Mouse (Mus musculus) hindbrain, embryonic 14.5 days (tissue): ENCODE results near the gene Pde4a. TPM values are rescaled to one million over a fixed set of nuclear protein-coding genes. Genes with fewer than 3 reads are reported as not detected.

ENCODE experiments used
- ATAC-seq: fragments of 200-750 bp; cut with Nextera tagmentation; 2 replicates; pipeline ENCODE4 v1.8.0; 2017; ENCODE audit warnings: moderate number of reproducible peaks, mild to moderate bottlenecking, moderate TSS enrichment, moderate library complexity; ENCODE audit not compliant: low FRiP score
- DNase-seq: peaks from one replicate; pipeline ENCODE4 v3.0.0-alpha.2; 2015; ENCODE audit warnings: low spot score
- H3K27ac ChIP-seq: fragments of 300-500 bp; sonication (generic); 2 replicates; pipeline ENCODE4 v1.5.1; 2014; ENCODE audit warnings: mild to moderate bottlenecking, moderate library complexity
- H3K27me3 ChIP-seq: fragments of 300-500 bp; sonication (generic); 2 replicates; pipeline ENCODE4 v1.6.1; 2014; ENCODE audit warnings: mild to moderate bottlenecking, low read length, mixed read lengths; ENCODE audit not compliant: control insufficient read depth, insufficient read depth
- H3K36me3 ChIP-seq: fragments of 300-500 bp; sonication (generic); replicated peaks from 2 replicates; pipeline ENCODE4 v1.6.1; 2014; ENCODE audit not compliant: control insufficient read depth, insufficient read depth
- H3K4me1 ChIP-seq: fragments of 300-500 bp; sonication (generic); replicated peaks from 2 replicates; pipeline ENCODE4 v1.6.1; 2014; ENCODE audit warnings: antibody characterized with exemption, low read length, mixed read lengths; ENCODE audit not compliant: control insufficient read depth, insufficient read depth
- H3K4me2 ChIP-seq: fragments of 300-500 bp; sonication (generic); replicated peaks from 2 replicates; pipeline ENCODE4 v1.6.1; 2014; ENCODE audit warnings: mild to moderate bottlenecking, moderate library complexity
- H3K4me3 ChIP-seq: fragments of 300-500 bp; sonication (generic); replicated peaks from 2 replicates; pipeline ENCODE4 v1.5.1; 2014; ENCODE audit warnings: mild to moderate bottlenecking, low read length
- H3K9ac ChIP-seq: fragments of 300-500 bp; sonication (generic); 2 replicates; pipeline ENCODE4 v1.6.1; 2014
- H3K9me3 ChIP-seq: fragments of 300-500 bp; sonication (generic); 2 replicates; pipeline ENCODE4 v1.6.1; 2016; ENCODE audit warnings: low read length; ENCODE audit not compliant: control insufficient read depth
- WGBS: fragments of 180-500 bp; shearing (Covaris S2); extraction: QIAGEN DNeasy Blood & Tissue Kit; methylation state at CpG from one replicate; pipeline ENCODE4 v1.1.7; 2014; 5-methylcytosine and 5-hydroxymethylcytosine counted together
- polyA plus RNA-seq: library from polyadenylated mRNA; unstranded; fragments of >200 nt; fragmentation: Nextera tagmentation; extraction: Ambion mirVana; gene quantifications from 2 replicates; pipeline ENCODE4 v1.2.1, GENCODE M21; 2014

Gene Pde4a
- polyA plus RNA-seq, 1 experiment from 2014 or later, result 28.8 TPM

DNA sequence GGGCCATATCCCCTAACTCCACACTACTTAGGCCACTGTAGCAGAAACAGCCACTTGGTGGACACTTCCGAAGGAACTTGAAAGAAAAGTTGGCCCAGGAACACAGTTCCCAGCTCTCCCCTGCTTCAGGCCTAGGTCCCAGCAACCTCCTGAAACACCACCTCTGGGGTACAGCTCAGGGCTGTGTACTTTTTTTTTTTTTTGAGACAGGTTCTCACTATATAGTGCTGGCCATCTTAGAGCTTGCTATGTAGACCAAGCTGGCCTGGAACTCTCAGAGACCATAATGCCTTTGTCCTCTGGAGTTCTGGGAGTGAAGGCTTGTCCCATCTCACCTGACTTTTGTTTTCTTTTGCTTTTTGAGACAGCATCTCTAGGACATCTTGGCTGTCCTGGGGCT is 3.6 kb downstream of the Pde4a start:
- Histone ChIP-seq H3K4me1 (peaks cover 13% of the 10 kb centered on the region), H3K27ac (no peak overlapping the region), H3K9ac (no peak overlapping the region), H3K9me3 (no peaks in the 10 kb centered on the region), H3K36me3 (no peaks in the 10 kb centered on the region), H3K4me2 (no peak overlapping the region), H3K4me3 (no peak overlapping the region), H3K27me3 (peaks cover 40% of the 10 kb centered on the region)
- no peak for ATAC-seq
- DNase-seq, result no peak
- 40% methylated on average over 1 of the region's 1 CpGs for WGBS

DNA sequence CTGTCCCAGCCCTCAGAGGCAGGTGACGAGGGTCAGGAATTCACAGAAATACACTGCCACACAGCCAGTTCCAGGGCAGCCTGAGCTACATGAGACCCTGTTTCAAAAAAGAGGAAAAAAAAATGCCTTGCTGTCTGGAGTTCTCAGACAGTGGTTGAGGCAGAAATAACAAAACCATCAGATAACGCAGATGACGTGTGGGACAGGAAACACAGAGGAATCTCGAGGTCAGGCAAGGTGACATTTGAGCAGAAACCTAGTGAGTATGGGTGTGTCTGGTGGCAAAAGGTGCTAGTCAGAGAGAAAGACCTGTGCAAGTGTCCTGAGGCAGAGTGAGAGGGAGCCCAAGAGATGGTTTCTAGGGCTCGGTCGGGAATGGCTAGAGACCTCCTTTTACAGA is 6.8 kb downstream of the Pde4a start:
- Histone ChIP-seq H3K27ac (no peak overlapping the region), H3K4me2 (no peak overlapping the region), H3K36me3 (no peaks in the 10 kb centered on the region), H3K9ac (no peak overlapping the region), H3K27me3 (peaks cover 8% of the 10 kb centered on the region; the same call in 1 of the 2 replicates), H3K9me3 (no peaks in the 10 kb centered on the region), H3K4me1 (no peaks in the 10 kb centered on the region), H3K4me3 (no peak overlapping the region)
- DNase-seq, result no peak
- ATAC-seq, result no peak
- 82% methylated on average over 6 of the region's 6 CpGs for WGBS

DNA sequence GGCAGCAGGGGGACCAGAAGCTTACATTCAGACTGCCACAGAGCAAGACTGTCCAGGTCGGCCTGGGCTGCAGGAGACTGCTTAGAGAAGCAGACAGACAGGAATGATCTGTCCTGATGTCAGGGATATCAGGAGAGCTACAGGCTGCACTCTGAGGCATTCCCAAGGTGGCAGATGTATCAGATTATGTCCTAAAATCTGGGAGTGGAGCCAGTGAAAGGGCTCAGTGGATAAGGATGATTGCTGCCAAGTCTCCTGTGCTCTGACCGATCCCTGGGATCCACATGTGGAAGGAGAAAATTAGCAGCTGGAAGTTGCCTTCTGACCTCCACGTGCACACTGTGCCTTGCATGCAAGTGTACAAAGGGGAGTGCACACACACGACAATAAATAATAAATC is 14.9 kb downstream of the Pde4a start:
- H3K4me3 ChIP-seq, result no peak overlapping the region
- no peak for ATAC-seq
- no peak overlapping the region for H3K4me2 ChIP-seq
- H3K36me3 ChIP-seq, result no peaks in the 10 kb centered on the region
- no peak overlapping the region for H3K27ac ChIP-seq
- no peak overlapping the region for H3K9ac ChIP-seq
- WGBS, result 58% methylated on average over 4 of the region's 4 CpGs
- H3K4me1 ChIP-seq, result 0 out of 2 replicates have a peak, but pooled peaks cover 3% of the 10 kb centered on the region
- H3K9me3 ChIP-seq, result no peaks in the 10 kb centered on the region
- no peak for DNase-seq
- H3K27me3 ChIP-seq, result peaks cover 25% of the 10 kb centered on the region

- ATAC-seq (no peak), DNase-seq (no peak)
- no peaks in the 10 kb centered on the region for H3K36me3 ChIP-seq
- no peaks in the 10 kb centered on the region for H3K9me3 ChIP-seq
- no peak overlapping the region for H3K4me2 ChIP-seq
- 75% methylated on average over 1 of the region's 1 CpGs for WGBS
- H3K9ac ChIP-seq, result no peak overlapping the region
- 0 out of 2 replicates have a peak, but pooled peaks cover 3% of the 10 kb centered on the region for H3K4me1 ChIP-seq
- no peak overlapping the region for H3K27ac ChIP-seq
- H3K27me3 ChIP-seq, result peaks cover 25% of the 10 kb centered on the region
- no peak overlapping the region for H3K4me3 ChIP-seq
These were observed 15.3 kb downstream of the Pde4a start for GRCm38 (mm10) chr9:21180841-21181240.

- WGBS, result 9% methylated on average over 44 of the region's 48 CpGs
- Histone ChIP-seq H3K4me3 (peak overlapping the region; percentile 11; the same call in 1 of the 2 replicates), H3K36me3 (no peaks in the 10 kb centered on the region), H3K27ac (no peak overlapping the region), H3K4me2 (peak overlapping the region; percentile 36), H3K4me1 (0 out of 2 replicates have a peak, but pooled peaks cover 3% of the 10 kb centered on the region), H3K27me3 (peaks cover 25% of the 10 kb centered on the region), H3K9ac (no peak overlapping the region), H3K9me3 (no peaks in the 10 kb centered on the region)
- no peak for DNase-seq
- ATAC-seq, result no peak
These were observed 16.1 kb downstream of the Pde4a start for GRCm38 (mm10) chr9:21181421-21182220.

DNA sequence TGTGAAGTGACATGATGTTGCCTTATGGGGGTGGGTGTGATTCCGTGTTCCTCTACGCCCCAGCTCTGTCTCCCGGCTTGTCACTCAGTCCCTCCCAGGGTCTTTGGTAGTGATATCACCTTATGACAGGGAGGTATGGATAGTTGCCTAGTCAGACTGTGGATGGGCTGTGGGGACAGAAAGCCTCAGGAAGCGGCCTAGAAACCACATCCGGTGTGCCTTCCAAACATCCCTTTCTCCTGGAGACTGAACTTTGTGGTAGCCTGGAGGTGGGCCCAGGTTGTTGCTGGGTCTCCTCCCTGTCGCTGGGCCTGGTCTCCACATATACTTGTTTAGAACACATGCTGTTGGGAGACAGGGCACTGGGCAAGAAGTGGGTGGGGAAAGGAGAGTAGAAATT is 17.9 kb downstream of the Pde4a start:
- H3K4me3 ChIP-seq, result no peak overlapping the region
- 0 out of 2 replicates have a peak, but pooled peaks cover 3% of the 10 kb centered on the region for H3K4me1 ChIP-seq
- H3K36me3 ChIP-seq, result no peaks in the 10 kb centered on the region
- DNase-seq (no peak), ATAC-seq (no peak)
- no peak overlapping the region for H3K9ac ChIP-seq
- H3K9me3 ChIP-seq, result no peaks in the 10 kb centered on the region
- peaks cover 25% of the 10 kb centered on the region for H3K27me3 ChIP-seq
- 91% methylated on average over 6 of the region's 6 CpGs for WGBS
- no peak overlapping the region for H3K4me2 ChIP-seq
- no peak overlapping the region for H3K27ac ChIP-seq

GRCm38 (mm10) chr9:21183905-21184413 is 18.4 kb downstream of the Pde4a start:
- Histone ChIP-seq H3K4me1 (0 out of 2 replicates have a peak, but pooled peaks cover 3% of the 10 kb centered on the region), H3K36me3 (no peaks in the 10 kb centered on the region), H3K4me3 (peak overlapping the region; percentile 20), H3K9ac (peak overlapping the region; percentile 8; the same call in 1 of the 2 replicates), H3K27me3 (peaks cover 25% of the 10 kb centered on the region), H3K9me3 (no peaks in the 10 kb centered on the region), H3K27ac (no peak overlapping the region), H3K4me2 (peak overlapping the region; percentile 35)
- no peak for DNase-seq
- no peak; the same call in 1 of the 2 replicates for ATAC-seq
- WGBS, result 6% methylated on average over 34 of the region's 34 CpGs

- no peak overlapping the region for H3K4me3 ChIP-seq
- no peak for ATAC-seq
- H3K4me2 ChIP-seq, result no peak overlapping the region
- no peak overlapping the region for H3K9ac ChIP-seq
- no peaks in the 10 kb centered on the region for H3K36me3 ChIP-seq
- H3K27me3 ChIP-seq, result peaks cover 25% of the 10 kb centered on the region
- WGBS, result 39% methylated on average over 2 of the region's 2 CpGs
- no peaks in the 10 kb centered on the region for H3K9me3 ChIP-seq
- H3K4me1 ChIP-seq, result 0 out of 2 replicates have a peak, but pooled peaks cover 3% of the 10 kb centered on the region
- no peak for DNase-seq
- H3K27ac ChIP-seq, result no peak overlapping the region
These were observed 19.2 kb downstream of the Pde4a start for GRCm38 (mm10) chr9:21184733-21185132.

GRCm38 (mm10) chr9:21185436-21185835 is 19.9 kb downstream of the Pde4a start:
- Histone ChIP-seq H3K27me3 (peaks cover 25% of the 10 kb centered on the region), H3K9me3 (no peaks in the 10 kb centered on the region), H3K36me3 (no peaks in the 10 kb centered on the region), H3K4me1 (0 out of 2 replicates have a peak, but pooled peaks cover 3% of the 10 kb centered on the region), H3K9ac (no peak overlapping the region), H3K4me2 (no peak overlapping the region), H3K4me3 (no peak overlapping the region), H3K27ac (no peak overlapping the region)
- 97% methylated on average over 5 of the region's 5 CpGs for whole genome bisulfite sequencing
- DNase-seq (no peak), ATAC-seq (no peak)
